35 mouse cellular contexts compared by ENCODE assay signal in the genomic region with DNA sequence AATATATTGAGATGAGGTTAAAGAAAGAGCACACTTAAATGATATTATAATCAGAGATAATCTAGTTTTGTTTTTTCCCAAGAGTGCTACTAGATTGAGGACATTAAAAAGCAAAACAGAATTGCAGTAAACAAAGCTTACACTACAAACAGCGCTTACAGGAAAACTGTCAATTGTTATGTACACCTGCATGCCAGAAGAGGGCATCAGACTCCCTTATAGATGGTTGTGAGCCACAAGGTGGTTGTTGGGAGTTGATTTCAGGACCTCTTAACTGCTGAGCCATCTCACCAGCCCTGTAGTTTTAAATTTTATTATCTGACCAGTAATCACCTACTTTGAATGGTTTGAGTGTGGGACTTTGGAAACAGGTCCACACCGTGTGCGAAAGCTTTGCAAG. TPM values are rescaled to one million over a fixed set of nuclear protein-coding genes. Genes with fewer than 3 reads are reported as not detected.
DNase-seq lines count a peak whose midpoint lies in the region; ATAC-seq and TF ChIP-seq lines count a peak whose summit lies in the region.
"Had no signal": no experiment of that assay in that cellular context is flagged by ENCODE, and none has a peak within 500 bp of the region (broad histone marks: within the 10 kb centered on the region; RNA-seq: fewer than 3 reads in every experiment).

No protein-coding gene starts in this region.

- H3K9me3 ChIP-seq in heart, postnatal 0 days (replicated peaks; ENCODE audit: control insufficient read depth, low read length): no peaks in the 10 kb centered on the region
- no peaks in the 10 kb centered on the region for H3K9me3 ChIP-seq in MEL (replicated peaks; ENCODE audit: insufficient read depth, low read length)
- no peaks in the 10 kb centered on the region for H3K9me3 ChIP-seq in stomach, postnatal 0 days (ENCODE audit: control insufficient read depth, low read length)
- H3K9me3 ChIP-seq: heart, embryonic 10.5 days; heart, embryonic 15.5 days; limb, embryonic 13.5 days; midbrain, embryonic 13.5 days; neural tube, embryonic 15.5 days had no signal

- H3K27ac ChIP-seq in heart, postnatal 0 days (ENCODE audit: low read depth): no peak overlapping the region
- no peak overlapping the region for H3K27ac ChIP-seq in left cerebral cortex, adult 2 months
- H3K27ac ChIP-seq in MEL (ENCODE audit: control insufficient read depth, low read depth, low read length): no peak overlapping the region
- no peak overlapping the region for H3K27ac ChIP-seq in stomach, postnatal 0 days (replicated peaks)
- H3K27ac ChIP-seq: heart, embryonic 10.5 days; heart, embryonic 15.5 days; hindbrain, embryonic 14.5 days; limb, embryonic 13.5 days; macrophage; midbrain, embryonic 13.5 days; neural tube, embryonic 15.5 days had no signal

- no peak overlapping the region for H3K4me2 ChIP-seq in heart, postnatal 0 days (ENCODE audit: low read depth, low read length)
- H3K4me2 ChIP-seq in stomach, postnatal 0 days (replicated peaks; ENCODE audit: low read depth): no peak overlapping the region
- H3K4me2 ChIP-seq: heart, embryonic 15.5 days; hindbrain, embryonic 14.5 days; limb, embryonic 13.5 days; liver, embryonic 11.5 days; midbrain, embryonic 13.5 days; neural tube, embryonic 15.5 days had no signal

- intact Hi-C loops in heart, postnatal 25 days (cut with DNase I): no loop called here
- intact Hi-C loops in left cerebral cortex, adult 2 months (cut with DNase I): no loop called here

- no peaks in the 10 kb centered on the region for H3K79me2 ChIP-seq in MEL (ENCODE audit: control insufficient read depth, insufficient read depth, low read length, poor library complexity)

- H3K4me3 ChIP-seq in heart, postnatal 0 days (ENCODE audit: low read depth, low read length): no peak overlapping the region
- H3K4me3 ChIP-seq in left cerebral cortex, adult 2 months: no peak overlapping the region
- H3K4me3 ChIP-seq in MEL (ENCODE audit: control insufficient read depth in 1 of 2, insufficient read depth in 1 of 2, low read depth in 2 of 2, low read length in 2 of 2): no peak overlapping the region
- H3K4me3 ChIP-seq in stomach, postnatal 0 days (ENCODE audit: low read depth, low read length): no peak overlapping the region
- H3K4me3 ChIP-seq: erythroblast, embryonic 14.5 days; heart, embryonic 10.5 days; heart, embryonic 15.5 days; limb, embryonic 13.5 days; midbrain, embryonic 13.5 days; neural tube, embryonic 15.5 days had no signal

- H3K9ac ChIP-seq in heart, postnatal 0 days (replicated peaks; ENCODE audit: low read depth, low read length): no peak overlapping the region
- H3K9ac ChIP-seq in MEL (ENCODE audit: control insufficient read depth, low read depth, low read length, poor library complexity, severe bottlenecking): no peak overlapping the region
- no peak overlapping the region for H3K9ac ChIP-seq in stomach, postnatal 0 days (ENCODE audit: low read length)
- H3K9ac ChIP-seq: heart, embryonic 15.5 days; hindbrain, embryonic 14.5 days; limb, embryonic 13.5 days; midbrain, embryonic 13.5 days; neural tube, embryonic 15.5 days had no signal

- TF ChIP-seq CTCF in heart, postnatal 0 days (IDR thresholded peaks at IDR 0.05; ENCODE audit: low read depth): peak; percentile 25; the same call in 1 of the 2 replicates
- TF ChIP-seq CTCF in left cerebral cortex, adult 2 months (IDR thresholded peaks at IDR 0.05): peak; percentile 31
- peak in 2 of 3 experiments; percentile 6 to 27; a peak in 3 of 6 replicates for TF ChIP-seq CTCF in MEL (IDR thresholded peaks at IDR 0.05 in 2 of 3, conservative IDR thresholded peaks at IDR 0.05 in 1 of 3; ENCODE audit: control insufficient read depth in 1 of 3, insufficient read depth in 1 of 3, low read depth in 2 of 3, low read length in 3 of 3, poor library complexity in 1 of 3, severe bottlenecking in 1 of 3)
- peak; percentile 33 for TF ChIP-seq CTCF in stomach, postnatal 0 days (IDR thresholded peaks at IDR 0.05; ENCODE audit: low read depth)

- DNase-seq in heart, postnatal 0 days (ENCODE audit: low spot score): no peak
- DNase-seq in heart, postnatal 25 days (ENCODE audit: low spot score): no peak
- no peak for DNase-seq in left cerebral cortex, adult 2 months (ENCODE audit: extremely low spot score in 1 of 2, low spot score in 2 of 2)
- no peak for DNase-seq in left cerebral cortex, adult 18-20 months (ENCODE audit: low spot score in 2 of 2)
- no peak for DNase-seq in MEL (ENCODE audit: low read depth, low spot score)
- DNase-seq in stomach, postnatal 0 days (ENCODE audit: low spot score): no peak
- DNase-seq in adrenal gland, adult (ENCODE audit: inconsistent age in 2 of 2, low spot score in 1 of 2): no peak
- DNase-seq: cerebellum, adult 11-12 months; heart, adult 11 months; heart, postnatal 4 days; layer of hippocampus, adult 9-11 months; lung, adult 18-20 months; thymus, adult 2 months; thymus, postnatal 36 days had no signal

- H3K27me3 ChIP-seq in heart, postnatal 0 days (ENCODE audit: control insufficient read depth, insufficient read depth, low read length): no peaks in the 10 kb centered on the region
- H3K27me3 ChIP-seq in MEL (ENCODE audit: control insufficient read depth in 1 of 2, insufficient read depth in 2 of 2, low read length in 2 of 2): peaks cover 5 to 11% of the 10 kb centered on the region in 2 experiments; a peak in 3 of 4 replicates
- H3K27me3 ChIP-seq in stomach, postnatal 0 days (ENCODE audit: control insufficient read depth, insufficient read depth, low read length): no peaks in the 10 kb centered on the region
- H3K27me3 ChIP-seq: limb, embryonic 13.5 days; neural tube, embryonic 15.5 days had no signal

- no peak for TF ChIP-seq EP300 in heart, postnatal 0 days (IDR thresholded peaks at IDR 0.05; ENCODE audit: low read depth)
- TF ChIP-seq EP300 in MEL (IDR thresholded peaks at IDR 0.05; ENCODE audit: low read depth in 1 of 2, low read length in 2 of 2): no peak
- no peak for TF ChIP-seq EP300 in stomach, postnatal 0 days (optimal IDR thresholded peaks at IDR 0.05)

- no peaks in the 10 kb centered on the region for H3K36me3 ChIP-seq in heart, postnatal 0 days (replicated peaks; ENCODE audit: control insufficient read depth, insufficient read depth, low read length)
- H3K36me3 ChIP-seq in MEL (ENCODE audit: control insufficient read depth in 1 of 2, insufficient read depth in 2 of 2, low read length in 2 of 2): no peaks in the 10 kb centered on the region
- H3K36me3 ChIP-seq in stomach, postnatal 0 days (ENCODE audit: control insufficient read depth, insufficient read depth, low read length): no peaks in the 10 kb centered on the region
- H3K36me3 ChIP-seq: heart, embryonic 10.5 days; heart, embryonic 15.5 days; limb, embryonic 13.5 days; midbrain, embryonic 13.5 days; neural tube, embryonic 15.5 days had no signal

- no peak for TF ChIP-seq POLR2A in MEL (IDR thresholded peaks at IDR 0.05; ENCODE audit: control insufficient read depth in 1 of 2, insufficient read depth in 1 of 2, low read depth in 1 of 2, low read length in 2 of 2, poor library complexity in 1 of 2)

- WGBS in heart, postnatal 0 days: 69% methylated on average over 3 of the region's 3 CpGs
- WGBS in stomach, postnatal 0 days: 72% methylated on average over 3 of the region's 3 CpGs

- no peaks in the 10 kb centered on the region for H3K4me1 ChIP-seq in heart, postnatal 0 days (ENCODE audit: control insufficient read depth, insufficient read depth)
- no peaks in the 10 kb centered on the region for H3K4me1 ChIP-seq in MEL (ENCODE audit: control insufficient read depth in 1 of 2, insufficient read depth in 2 of 2, low read length in 2 of 2)
- no peaks in the 10 kb centered on the region for H3K4me1 ChIP-seq in stomach, postnatal 0 days (replicated peaks; ENCODE audit: control insufficient read depth, insufficient read depth)
- H3K4me1 ChIP-seq: heart, embryonic 10.5 days; heart, embryonic 15.5 days; midbrain, embryonic 13.5 days; neural tube, embryonic 15.5 days had no signal

- ATAC-seq in heart, postnatal 0 days (ENCODE audit: insufficient read depth, low read depth): no peak
- ATAC-seq in stomach, postnatal 0 days (ENCODE audit: low FRiP score, low TSS enrichment): no peak
- ATAC-seq: CD4-positive, CD25-positive, alpha-beta regulatory T cell, adult 4 months; inflammation-experienced regulatory T-cells, adult 6 months; lung, postnatal 0 days; midbrain, embryonic 13.5 days had no signal

- no peak for TF ChIP-seq RAD21 in MEL (IDR thresholded peaks at IDR 0.05; ENCODE audit: low read depth, low read length)

TF ChIP-seq in MEL, 35 proteins besides CTCF, POLR2A, EP300 and RAD21:
- TF ChIP-seq NRF1 (IDR thresholded peaks at IDR 0.05; ENCODE audit: insufficient read depth, low read depth, low read length, poor library complexity, severe bottlenecking): no peak
- no peak for TF ChIP-seq BHLHE40 (IDR thresholded peaks at IDR 0.05; ENCODE audit: borderline replicate concordance, low read depth, low read length)
- TF ChIP-seq E2F4 (IDR thresholded peaks at IDR 0.05; ENCODE audit: borderline replicate concordance, low read depth, low read length): no peak
- TF ChIP-seq ZMIZ1 (IDR thresholded peaks at IDR 0.05; ENCODE audit: low read depth, low read length): no peak
- TF ChIP-seq SMC3 (IDR thresholded peaks at IDR 0.05; ENCODE audit: low read depth, low read length): peak; percentile 4; the same call in 1 of the 2 replicates
- no peak for TF ChIP-seq NELFE (IDR thresholded peaks at IDR 0.05; ENCODE audit: low read depth, low read length)

RNA-seq across cellular contexts. Expression of a gene that starts 14.1 kb away (rescaled TPM):
- total RNA-seq in heart, postnatal 0 days (2014; rRNA removed; ENCODE audit: low replicate concordance): not detected in 2 replicates
- polyA plus RNA-seq in heart, postnatal 0 days (2015; fragmentation: Nextera tagmentation; extraction: Ambion mirVana): 0.12 and 0.15 TPM in 2 replicates
- total RNA-seq in heart, postnatal 25 days (2021): not detected
- total RNA-seq in left cerebral cortex, adult 2 months (2021): not detected
- not detected for total RNA-seq in left cerebral cortex, adult 18-20 months (2021)
- total RNA-seq in MEL (2012; rRNA removed): not detected in 2 replicates
- not detected for polyA plus RNA-seq in MEL (2012; ENCODE audit: insufficient read depth in 1 of 2, insufficient read length in 2 of 2, low read depth in 1 of 2, low replicate concordance in 2 of 2, missing spikeins in 1 of 2)
- polyA plus RNA-seq in stomach, postnatal 0 days (2015; fragmentation: Nextera tagmentation; extraction: Ambion mirVana): not detected in 2 replicates
- total RNA-seq: adrenal gland, postnatal 14 days; common myeloid progenitor, adult 5-6 weeks; gastrocnemius, postnatal 14 days; heart, postnatal 4 days; left cerebral cortex, adult 8-10 months; left cerebral cortex, postnatal 36 days; megakaryocyte-erythroid progenitor cell, adult 5-6 weeks had no signal
- polyA plus RNA-seq: CD4-positive, CD25-positive, alpha-beta regulatory T cell, adult 4 months; erythroblast, embryonic 14.5 days; inflammation-experienced regulatory T-cells, adult 6 months; kidney, adult 2 months; large intestine, adult 2 months; liver, embryonic 11.5 days; lung, postnatal 0 days; macrophage; spleen, adult 2 months had no signal
